Mouse (Mus musculus): ENCODE measurements around the gene Ndufa5.

Ndufa5 gene

GRCm38 (mm10) chr6:24527155-24528063 is at the start of gene Ndufa5:
Gene Ndufa5 (minus strand): TSS chr6:24528013.
- peak; percentile 89 to 95 for DNase-seq

GRCm38 (mm10) chr6:24573319-24573718 is 45.5 kb upstream of the Ndufa5 start:
- DNase-seq: no peak

GRCm38 (mm10) chr6:24572431-24572830 is 44.6 kb upstream of the Ndufa5 start:
- no peak for DNase-seq

- DNase-seq: no peak
Observed at GRCm38 (mm10) chr6:24571126-24571525, 43.3 kb upstream of the Ndufa5 start.

GRCm38 (mm10) chr6:24570278-24570677 is 42.5 kb upstream of the Ndufa5 start:
- no peak for DNase-seq

- DNase-seq: no peak
Observed at GRCm38 (mm10) chr6:24569711-24570110, 41.9 kb upstream of the Ndufa5 start.

GRCm38 (mm10) chr6:24568963-24569362 is 41.1 kb upstream of the Ndufa5 start:
- DNase-seq: no peak

GRCm38 (mm10) chr6:24564886-24565285 is 37.1 kb upstream of the Ndufa5 start:
- no peak for DNase-seq

GRCm38 (mm10) chr6:24564081-24564480 is 36.3 kb upstream of the Ndufa5 start:
- no peak for DNase-seq

GRCm38 (mm10) chr6:24555488-24555887 is 27.7 kb upstream of the Ndufa5 start:
- no peak for DNase-seq

GRCm38 (mm10) chr6:24554427-24555086 is 26.7 kb upstream of the Ndufa5 start:
- DNase-seq: no peak

- no peak for DNase-seq
Observed at GRCm38 (mm10) chr6:24552046-24552445, 24.2 kb upstream of the Ndufa5 start.

GRCm38 (mm10) chr6:24549801-24550200 is 22.0 kb upstream of the Ndufa5 start:
- DNase-seq: no peak

- no peak for DNase-seq
Observed at GRCm38 (mm10) chr6:24546716-24547420, 19.1 kb upstream of the Ndufa5 start.

GRCm38 (mm10) chr6:24543119-24543591 is 15.3 kb upstream of the Ndufa5 start:
- DNase-seq: no peak

- DNase-seq: no peak
Observed at GRCm38 (mm10) chr6:24542393-24542792, 14.6 kb upstream of the Ndufa5 start.

- DNase-seq: no peak
Observed at GRCm38 (mm10) chr6:24540106-24540505, 12.3 kb upstream of the Ndufa5 start.

- DNase-seq: no peak
Observed at GRCm38 (mm10) chr6:24538435-24538834, 10.6 kb upstream of the Ndufa5 start.

GRCm38 (mm10) chr6:24532804-24533203 is 5.0 kb upstream of the Ndufa5 start:
- DNase-seq: no peak

- DNase-seq: no peak
Observed at GRCm38 (mm10) chr6:24530711-24531420, 3.1 kb upstream of the Ndufa5 start.

GRCm38 (mm10) chr6:24530166-24530565 is 2.4 kb upstream of the Ndufa5 start:
- peak in 1 of 2 experiments; percentile 23 for DNase-seq

- DNase-seq: no peak
Observed at GRCm38 (mm10) chr6:24528064-24528243, 141 bp upstream of the Ndufa5 start, which contains the start of gene Asb15. Gene Asb15 (plus strand): TSS chr6:24528144.

- no peak for DNase-seq
Observed at GRCm38 (mm10) chr6:24525705-24526104, 2.1 kb downstream of the Ndufa5 start.
